Mouse (Mus musculus): ENCODE results near the gene Fam168a. TPM values are rescaled to one million over a fixed set of nuclear protein-coding genes. Genes with fewer than 3 reads are reported as not detected.
"Not testable (repeated sequence)": the region's sequence is repeated elsewhere in the genome, so short reads cannot be mapped to it uniquely, and the experiment has no call there.

Fam168a gene
- polyA plus RNA-seq, 1 experiment, result 126 TPM

- H3K4me3 ChIP-seq (ENCODE audit: insufficient read depth, low read length), result no peak overlapping the region
- H3K27ac ChIP-seq (ENCODE audit: insufficient read depth, low read length), result no peak overlapping the region
- no peak for TF ChIP-seq CTCF (IDR thresholded peaks at IDR 0.05; ENCODE audit: extremely low read depth, insufficient read depth, low read length)
- no peak for TF ChIP-seq POLR2A (IDR thresholded peaks at IDR 0.05; ENCODE audit: extremely low read depth, insufficient read depth, low read length)
- peaks cover 4% of the 10 kb centered on the region for H3K4me1 ChIP-seq (ENCODE audit: control insufficient read depth, insufficient read depth, low read length)
These were observed 26.1 kb downstream of the Fam168a start for GRCm38 (mm10) chr7:100732341-100733050.

GRCm38 (mm10) chr7:100733051-100733813, 26.8 kb downstream of the Fam168a start:
- no peak overlapping the region for H3K27ac ChIP-seq (ENCODE audit: insufficient read depth, low read length)
- TF ChIP-seq CTCF (IDR thresholded peaks at IDR 0.05; ENCODE audit: extremely low read depth, insufficient read depth, low read length), result no peak
- TF ChIP-seq POLR2A (IDR thresholded peaks at IDR 0.05; ENCODE audit: extremely low read depth, insufficient read depth, low read length), result no peak
- no peak overlapping the region for H3K4me3 ChIP-seq (ENCODE audit: insufficient read depth, low read length)
- H3K4me1 ChIP-seq (ENCODE audit: control insufficient read depth, insufficient read depth, low read length), result peaks cover 4% of the 10 kb centered on the region

- Histone ChIP-seq H3K4me3 (ENCODE audit: insufficient read depth, low read length) (no peak overlapping the region), H3K27ac (ENCODE audit: insufficient read depth, low read length) (no peak overlapping the region), H3K4me1 (ENCODE audit: control insufficient read depth, insufficient read depth, low read length) (peaks cover 4% of the 10 kb centered on the region)
- no peak for TF ChIP-seq CTCF (IDR thresholded peaks at IDR 0.05; ENCODE audit: extremely low read depth, insufficient read depth, low read length)
- no peak for TF ChIP-seq POLR2A (IDR thresholded peaks at IDR 0.05; ENCODE audit: extremely low read depth, insufficient read depth, low read length)
These were observed 27.8 kb downstream of the Fam168a start for GRCm38 (mm10) chr7:100734201-100734600.

- H3K27ac ChIP-seq (ENCODE audit: insufficient read depth, low read length); H3K4me3 ChIP-seq (ENCODE audit: insufficient read depth, low read length); H3K4me1 ChIP-seq (ENCODE audit: control insufficient read depth, insufficient read depth, low read length): not testable (repeated sequence)
These were observed 28.5 kb downstream of the Fam168a start for GRCm38 (mm10) chr7:100734905-100735304.

GRCm38 (mm10) chr7:100736131-100736530, 29.7 kb downstream of the Fam168a start:
- TF ChIP-seq CTCF (IDR thresholded peaks at IDR 0.05; ENCODE audit: extremely low read depth, insufficient read depth, low read length) (no peak), POLR2A (IDR thresholded peaks at IDR 0.05; ENCODE audit: extremely low read depth, insufficient read depth, low read length) (no peak)
- H3K27ac ChIP-seq (ENCODE audit: insufficient read depth, low read length), result no peak overlapping the region
- H3K4me1 ChIP-seq (ENCODE audit: control insufficient read depth, insufficient read depth, low read length), result peaks cover 4% of the 10 kb centered on the region
- H3K4me3 ChIP-seq (ENCODE audit: insufficient read depth, low read length), result no peak overlapping the region

GRCm38 (mm10) chr7:100744372-100744771, 37.9 kb downstream of the Fam168a start:
- no peak for TF ChIP-seq POLR2A (IDR thresholded peaks at IDR 0.05; ENCODE audit: extremely low read depth, insufficient read depth, low read length)
- TF ChIP-seq CTCF (IDR thresholded peaks at IDR 0.05; ENCODE audit: extremely low read depth, insufficient read depth, low read length), result no peak
- Histone ChIP-seq H3K27ac (ENCODE audit: insufficient read depth, low read length) (no peak overlapping the region), H3K4me1 (ENCODE audit: control insufficient read depth, insufficient read depth, low read length) (no peaks in the 10 kb centered on the region), H3K4me3 (ENCODE audit: insufficient read depth, low read length) (no peak overlapping the region)

GRCm38 (mm10) chr7:100750101-100750500, 43.7 kb downstream of the Fam168a start:
- Histone ChIP-seq H3K4me1 (ENCODE audit: control insufficient read depth, insufficient read depth, low read length) (no peaks in the 10 kb centered on the region), H3K27ac (ENCODE audit: insufficient read depth, low read length) (no peak overlapping the region), H3K4me3 (ENCODE audit: insufficient read depth, low read length) (no peak overlapping the region)
- TF ChIP-seq CTCF (IDR thresholded peaks at IDR 0.05; ENCODE audit: extremely low read depth, insufficient read depth, low read length), result no peak
- TF ChIP-seq POLR2A (IDR thresholded peaks at IDR 0.05; ENCODE audit: extremely low read depth, insufficient read depth, low read length), result no peak

- peaks cover 3% of the 10 kb centered on the region; the same call in 1 of the 2 replicates for H3K4me1 ChIP-seq (ENCODE audit: control insufficient read depth, insufficient read depth, low read length)
- no peak overlapping the region for H3K4me3 ChIP-seq (ENCODE audit: insufficient read depth, low read length)
- H3K27ac ChIP-seq (ENCODE audit: insufficient read depth, low read length), result peak overlapping the region; percentile 13; the same call in 1 of the 2 replicates
- TF ChIP-seq CTCF (IDR thresholded peaks at IDR 0.05; ENCODE audit: extremely low read depth, insufficient read depth, low read length), result no peak
- TF ChIP-seq POLR2A (IDR thresholded peaks at IDR 0.05; ENCODE audit: extremely low read depth, insufficient read depth, low read length), result no peak
These were observed 52.3 kb downstream of the Fam168a start for GRCm38 (mm10) chr7:100758718-100759117.

- Histone ChIP-seq H3K4me1 (ENCODE audit: control insufficient read depth, insufficient read depth, low read length) (peaks cover 7% of the 10 kb centered on the region; the same call in 1 of the 2 replicates), H3K27ac (ENCODE audit: insufficient read depth, low read length) (no peak overlapping the region), H3K4me3 (ENCODE audit: insufficient read depth, low read length) (no peak overlapping the region)
- TF ChIP-seq CTCF (IDR thresholded peaks at IDR 0.05; ENCODE audit: extremely low read depth, insufficient read depth, low read length) (no peak), POLR2A (IDR thresholded peaks at IDR 0.05; ENCODE audit: extremely low read depth, insufficient read depth, low read length) (no peak)
These were observed 56.3 kb downstream of the Fam168a start for GRCm38 (mm10) chr7:100762726-100763125.

- H3K4me3 ChIP-seq (ENCODE audit: insufficient read depth, low read length), result no peak overlapping the region
- H3K4me1 ChIP-seq (ENCODE audit: control insufficient read depth, insufficient read depth, low read length), result peaks cover 5% of the 10 kb centered on the region; the same call in 1 of the 2 replicates
- TF ChIP-seq CTCF (IDR thresholded peaks at IDR 0.05; ENCODE audit: extremely low read depth, insufficient read depth, low read length), result no peak
- TF ChIP-seq POLR2A (IDR thresholded peaks at IDR 0.05; ENCODE audit: extremely low read depth, insufficient read depth, low read length), result no peak
- peak overlapping the region; percentile 42; the same call in 1 of the 2 replicates for H3K27ac ChIP-seq (ENCODE audit: insufficient read depth, low read length)
These were observed 61.1 kb downstream of the Fam168a start for GRCm38 (mm10) chr7:100767568-100767967.

Data from cortical plate, adult 2 months (tissue).